Mouse (Mus musculus) kidney, postnatal 4 days (tissue): ENCODE measurements around the gene Gfap.

Experiments
- DNase-seq, 2 experiments: peaks; one replicate each; pipeline ENCODE4 v3.0.0; 2021; ENCODE audit warnings: mixed read lengths in 2 of 2

Gfap gene

GRCm38 (mm10) chr11:102900763-102901162, at the start of gene Gfap:
TSS of gene Gfap (minus strand) at chr11:102900912.
- DNase-seq, result peak; percentile 92

DNA sequence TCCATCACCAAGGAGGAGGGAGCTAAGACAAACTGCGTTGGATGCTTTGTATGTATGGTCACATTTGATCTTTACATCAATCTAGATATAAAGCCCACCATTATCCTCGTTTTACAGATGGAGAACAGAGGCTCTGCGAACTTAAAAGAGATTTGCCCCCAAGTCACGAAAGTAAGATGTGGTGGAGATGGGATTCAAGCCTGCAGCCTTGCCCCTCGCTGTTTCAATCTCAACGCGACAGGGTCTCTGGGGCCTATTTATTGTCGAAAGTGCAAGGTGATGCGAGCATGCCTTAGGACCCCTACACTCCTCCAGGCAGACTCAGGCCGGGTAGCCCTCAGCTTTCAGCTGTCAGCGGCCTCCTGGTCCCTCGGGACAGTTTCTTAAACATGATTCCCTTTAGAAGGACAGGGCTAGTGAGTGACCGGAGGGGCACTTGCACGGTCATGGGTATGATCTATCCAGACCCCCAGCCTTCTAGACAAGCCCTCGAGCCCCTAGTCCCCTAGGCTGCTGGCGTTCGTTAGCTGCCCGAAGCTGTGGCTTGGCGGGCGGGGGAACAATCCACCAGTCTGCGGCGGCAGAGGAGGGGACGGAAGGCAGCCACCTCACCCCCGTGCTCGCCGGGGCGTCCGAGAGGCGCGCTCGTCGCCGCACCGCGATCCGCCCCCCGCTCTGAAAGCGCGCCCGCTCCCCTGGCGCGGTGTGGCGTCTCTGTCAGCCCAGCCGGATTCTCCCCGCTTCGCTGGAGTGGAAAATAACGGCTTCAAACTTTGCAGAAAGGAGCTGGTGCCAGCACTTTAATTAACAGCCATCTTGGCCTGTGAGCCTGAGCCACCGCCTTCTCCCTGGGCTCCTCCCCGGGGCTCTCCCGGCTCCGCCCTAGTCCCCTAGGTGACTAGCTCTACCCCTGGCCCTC, 47.6 kb upstream of the Gfap start:
- peak; percentile 69 to 77 for DNase-seq

DNA sequence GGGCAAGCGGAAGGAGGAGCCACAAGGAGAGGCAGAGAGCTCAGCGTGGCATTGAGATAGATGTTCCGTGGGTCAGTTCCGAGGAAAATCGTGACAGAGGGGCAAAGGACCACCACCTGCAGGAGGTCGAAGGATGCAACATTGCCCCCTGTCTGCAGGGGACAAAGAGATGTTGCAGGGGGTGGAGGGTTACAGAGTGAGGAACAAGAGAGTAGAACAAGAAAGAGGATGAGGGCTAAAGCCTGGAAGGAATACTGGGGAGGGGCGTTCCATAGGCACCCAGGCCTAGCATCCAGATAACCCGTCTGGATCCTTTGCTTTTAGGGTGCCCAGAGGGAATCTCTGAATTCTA, 46.3 kb upstream of the Gfap start:
- no peak for DNase-seq

DNA sequence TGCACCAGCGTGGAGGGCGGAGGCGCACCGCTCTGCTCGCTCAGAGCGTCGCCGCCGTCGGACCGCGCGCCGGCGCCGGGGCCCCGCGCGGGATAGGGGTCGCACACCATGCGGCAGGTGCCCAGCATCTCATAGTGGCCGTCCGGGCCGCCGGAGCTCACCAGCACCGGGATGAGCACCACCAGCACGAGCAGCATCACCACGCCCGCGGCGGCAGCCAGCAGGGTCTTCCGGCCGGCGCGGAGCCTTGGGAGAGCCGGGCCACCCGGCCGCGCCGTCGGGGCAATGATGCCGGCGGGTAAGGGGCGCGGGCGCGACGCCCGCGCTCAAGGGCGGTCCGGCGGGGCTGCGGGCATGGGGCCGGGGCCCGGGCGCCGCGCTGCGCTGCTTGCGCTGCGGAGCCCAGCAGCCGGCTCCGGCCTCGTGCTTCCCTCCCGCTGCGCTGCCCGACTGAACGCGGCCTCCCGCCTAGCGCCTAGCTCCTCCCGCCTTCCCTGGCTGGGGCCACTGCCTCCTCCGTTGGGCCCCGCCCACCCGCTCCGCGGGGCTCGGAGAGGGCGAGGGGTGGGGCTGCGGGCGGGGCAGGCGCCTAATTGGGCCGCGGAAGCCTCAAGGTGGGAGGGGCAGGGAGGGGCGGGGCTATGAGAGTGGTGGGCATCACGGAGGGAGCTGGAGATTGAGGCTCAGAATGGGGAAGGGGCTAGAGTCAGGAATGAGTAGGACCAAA, 45.7 kb upstream of the Gfap start, which contains the start of gene C1ql1:
Gene C1ql1, minus strand, starts transcription at position 424 of the 727 bp plus-strand sequence.
- peak; percentile 90 to 94 for DNase-seq

GRCm38 (mm10) chr11:102945306-102946264, 44.9 kb upstream of the Gfap start:
- no peak for DNase-seq

GRCm38 (mm10) chr11:102941236-102941635, 40.5 kb upstream of the Gfap start:
- no peak for DNase-seq

DNA sequence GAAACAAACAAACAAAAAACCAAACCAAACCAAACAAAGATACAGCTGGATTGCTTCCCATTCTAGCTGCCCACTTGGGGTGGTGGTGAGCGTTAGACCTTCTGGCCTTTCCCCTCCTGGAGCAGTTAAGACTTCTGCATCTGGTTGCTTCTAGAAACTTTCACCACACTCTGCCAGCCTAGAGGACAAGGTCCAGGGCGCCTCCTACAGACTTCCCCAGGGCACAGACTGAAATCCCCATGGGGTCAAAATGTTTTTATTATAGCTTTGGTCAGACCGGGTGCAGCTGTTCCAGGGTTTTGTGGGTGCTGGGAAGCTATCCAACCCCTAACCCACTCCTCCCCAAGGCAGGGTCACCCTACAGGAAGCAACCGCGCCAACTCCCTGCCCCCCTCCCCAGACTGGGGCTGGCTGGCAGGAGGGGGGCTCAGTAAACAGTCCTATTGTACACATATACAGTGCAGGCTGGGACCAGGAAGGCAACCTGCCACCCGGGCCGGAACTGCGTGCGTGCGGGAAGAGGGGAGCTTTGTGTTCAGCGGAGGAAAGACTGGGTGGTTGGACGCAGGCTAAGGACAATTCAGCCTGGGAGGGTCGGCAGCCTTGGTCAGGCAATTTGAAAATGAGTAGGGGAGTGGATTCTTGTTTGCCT, 38.4 kb upstream of the Gfap start:
- DNase-seq, result peak in 1 of 2 experiments; percentile 39

DNA sequence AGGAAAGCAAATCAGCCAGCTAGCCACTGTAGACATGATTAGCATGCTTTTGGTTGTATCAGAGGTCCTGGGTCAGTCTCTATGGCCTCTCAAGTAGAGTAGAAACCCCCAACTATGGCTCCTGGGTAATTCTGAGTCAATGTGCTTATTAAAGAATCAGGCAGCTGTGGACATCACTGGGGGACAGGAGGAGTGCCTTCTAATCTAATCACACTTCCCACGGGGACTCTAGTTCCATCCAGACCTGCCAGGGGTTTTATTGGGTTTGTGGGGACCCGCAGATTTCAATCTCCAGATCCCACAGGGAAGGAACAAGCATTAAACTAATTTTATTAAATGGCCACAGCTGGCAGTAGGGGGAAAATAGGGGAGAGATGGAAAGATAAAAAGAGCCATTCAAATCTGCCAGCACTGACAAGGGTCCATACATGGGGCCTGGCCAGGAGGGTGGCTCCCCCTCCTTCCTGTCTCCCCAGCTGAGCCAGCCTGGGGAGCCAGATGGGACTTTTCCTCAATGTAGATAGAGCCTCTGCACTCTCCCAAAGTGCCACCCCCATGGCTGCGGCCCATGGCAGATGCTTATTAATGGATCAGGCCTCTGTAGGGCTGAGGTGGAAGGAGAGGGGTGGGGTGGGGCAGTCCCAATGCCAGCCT, 36.9 kb upstream of the Gfap start:
- no peak for DNase-seq

- peak; percentile 24 to 38 for DNase-seq
Measured at GRCm38 (mm10) chr11:102936272-102936671, 35.6 kb upstream of the Gfap start.

DNA sequence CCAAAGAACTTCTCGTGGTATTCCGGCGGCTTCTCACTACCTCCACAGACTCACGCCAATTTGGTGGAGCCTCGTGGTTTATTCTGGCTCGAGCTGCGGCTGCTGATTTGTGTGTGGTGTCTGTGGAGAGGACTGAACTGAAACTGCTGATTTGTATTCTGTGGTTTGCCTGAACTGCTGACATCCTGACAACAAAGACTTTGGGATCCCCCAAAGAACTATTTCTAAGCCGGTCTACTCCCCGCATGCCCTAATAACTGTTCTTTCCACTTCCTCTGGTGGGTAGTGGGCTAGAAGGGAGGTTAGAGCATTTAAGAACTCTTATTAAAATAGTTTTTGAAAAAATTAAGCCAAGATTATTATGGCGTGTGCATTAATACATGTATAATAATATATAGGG, 30.0 kb upstream of the Gfap start:
- no peak for DNase-seq

DNA sequence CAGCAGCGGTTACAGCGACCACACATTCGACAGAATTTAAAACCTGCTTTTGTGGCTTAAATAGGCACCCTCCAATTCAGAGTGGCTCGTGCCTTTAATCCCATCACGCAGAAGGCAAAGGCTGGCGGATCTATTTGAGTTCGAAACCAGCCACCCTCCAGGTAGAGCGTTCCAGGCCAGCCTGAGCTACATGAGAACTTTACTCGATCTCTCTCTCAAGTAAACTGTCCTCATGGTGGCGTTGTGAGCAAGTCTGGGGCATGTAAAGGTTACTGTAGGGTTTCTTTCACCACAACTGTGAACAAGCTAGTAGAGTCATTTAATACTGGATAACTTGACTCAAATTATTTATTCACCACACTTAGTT, 24.6 kb upstream of the Gfap start:
- DNase-seq, result no peak

GRCm38 (mm10) chr11:102924557-102925350, 24.0 kb upstream of the Gfap start, which contains the start of gene Kif18b:
TSS of gene Kif18b (minus strand) at chr11:102925124.
- peak; percentile 97 to 98 for DNase-seq

GRCm38 (mm10) chr11:102921491-102921890, 20.8 kb upstream of the Gfap start:
- DNase-seq, result no peak

- DNase-seq, result no peak
Measured at GRCm38 (mm10) chr11:102918077-102918476, 17.4 kb upstream of the Gfap start.

DNA sequence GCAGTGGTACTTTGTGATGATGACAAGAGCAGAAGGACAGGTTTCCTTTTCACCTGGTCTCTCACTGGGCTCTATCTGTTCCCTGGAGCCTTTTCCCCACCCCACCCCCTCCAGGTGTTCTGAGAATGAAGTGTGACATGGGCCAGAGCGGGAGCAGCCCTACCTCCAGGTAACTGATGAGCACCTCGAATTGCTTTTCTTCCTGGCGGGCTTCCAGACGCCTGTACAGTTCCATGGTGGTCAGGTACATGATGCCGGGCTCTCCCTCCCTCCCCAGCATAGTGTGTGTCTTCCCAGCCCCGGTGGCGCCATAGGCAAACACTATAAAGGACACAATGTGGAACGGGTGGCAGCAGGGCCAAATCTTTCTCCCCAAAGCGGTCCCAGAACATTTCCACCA, 14.7 kb upstream of the Gfap start:
- no peak for DNase-seq

DNA sequence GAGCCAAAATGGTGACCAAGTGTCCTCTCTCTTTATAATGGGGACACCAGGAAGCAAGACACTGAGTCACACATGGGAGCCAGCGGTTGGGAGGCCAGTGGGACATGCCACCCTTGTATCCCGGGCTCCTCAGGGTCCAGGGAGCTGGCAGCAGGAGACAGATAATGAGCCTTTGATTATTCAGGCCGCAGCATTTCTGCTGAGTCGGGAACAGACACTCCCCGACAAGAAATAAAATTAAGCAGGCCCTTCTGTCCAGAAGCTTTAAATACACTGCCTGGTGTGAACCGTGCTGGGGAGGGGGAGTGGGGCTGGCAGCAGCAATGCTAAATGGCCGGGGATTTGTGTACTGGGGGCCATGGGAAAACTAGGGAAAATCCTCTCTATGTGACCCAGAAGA, 10.7 kb upstream of the Gfap start:
- no peak for DNase-seq

GRCm38 (mm10) chr11:102903654-102904053, 2.9 kb upstream of the Gfap start:
- DNase-seq, result no peak

- no peak for DNase-seq
Measured at GRCm38 (mm10) chr11:102902107-102902506, 1.4 kb upstream of the Gfap start.

GRCm38 (mm10) chr11:102901199-102901598, 487 bp upstream of the Gfap start:
- no peak for DNase-seq

DNA sequence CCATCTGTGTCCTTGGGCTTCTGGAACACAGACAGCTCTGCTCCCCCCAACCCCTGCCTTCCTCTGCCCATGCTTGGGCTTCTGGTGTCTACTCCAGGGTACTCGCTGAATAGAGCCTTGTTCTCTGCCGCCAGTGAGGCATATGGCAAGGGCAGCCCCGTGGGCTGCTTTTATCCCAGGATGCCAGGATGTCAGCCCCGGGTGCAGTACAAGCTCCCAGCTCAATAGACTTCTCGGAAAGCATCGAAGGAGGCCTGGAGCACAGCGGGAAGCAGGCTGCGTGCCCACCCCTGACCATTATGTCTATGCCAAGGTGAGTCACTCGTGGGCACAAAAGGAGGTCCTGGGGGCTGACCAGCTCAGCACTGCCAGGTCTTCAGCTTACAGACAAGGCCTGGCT, 2.3 kb downstream of the Gfap start:
- DNase-seq, result no peak

DNA sequence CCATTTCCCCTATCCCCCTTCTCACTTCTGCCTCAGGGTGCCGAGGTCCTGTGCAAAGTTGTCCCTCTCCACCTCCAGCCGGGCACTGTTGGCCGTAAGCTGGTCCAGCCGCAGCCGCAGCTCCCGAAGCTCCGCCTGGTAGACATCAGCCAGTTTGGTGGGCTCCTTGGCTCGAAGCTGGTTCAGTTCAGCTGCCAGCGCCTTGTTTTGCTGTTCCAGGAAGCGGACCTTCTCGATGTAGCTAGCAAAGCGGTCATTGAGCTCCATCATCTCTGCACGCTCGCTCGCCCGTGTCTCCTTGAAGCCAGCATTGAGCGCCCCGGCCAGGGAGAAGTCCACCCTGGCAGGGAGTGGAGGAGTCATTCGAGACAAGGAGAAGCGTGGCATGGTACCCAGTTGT, 4.1 kb downstream of the Gfap start:
- no peak for DNase-seq
